Mouse (Mus musculus) gastrocnemius, postnatal 14 days (tissue): Measurements from ENCODE around the gene Tlr8. TPM values are rescaled to one million over a fixed set of nuclear protein-coding genes. Genes with fewer than 3 reads are reported as not detected.

Source experiments
- DNase-seq: peaks from one replicate; pipeline ENCODE4 v3.0.0; 2021; ENCODE audit warnings: mixed read lengths
- intact Hi-C: fragments of 180-260 bp; cut with DNase I; formaldehyde crosslinking; loops from one replicate; pipeline ENCODE4 v1.15.1; 2025; ENCODE audit warnings: low total_unique reads
- total RNA-seq, 2 experiments: library from RNA; stranded (reverse); gene quantifications; 2 replicates each; pipeline ENCODE4 v1.2.3; 2021

The Tlr8 gene
- total RNA-seq, 2 experiments from 2014 or later, result 0.45 to 0.95 TPM

DNA sequence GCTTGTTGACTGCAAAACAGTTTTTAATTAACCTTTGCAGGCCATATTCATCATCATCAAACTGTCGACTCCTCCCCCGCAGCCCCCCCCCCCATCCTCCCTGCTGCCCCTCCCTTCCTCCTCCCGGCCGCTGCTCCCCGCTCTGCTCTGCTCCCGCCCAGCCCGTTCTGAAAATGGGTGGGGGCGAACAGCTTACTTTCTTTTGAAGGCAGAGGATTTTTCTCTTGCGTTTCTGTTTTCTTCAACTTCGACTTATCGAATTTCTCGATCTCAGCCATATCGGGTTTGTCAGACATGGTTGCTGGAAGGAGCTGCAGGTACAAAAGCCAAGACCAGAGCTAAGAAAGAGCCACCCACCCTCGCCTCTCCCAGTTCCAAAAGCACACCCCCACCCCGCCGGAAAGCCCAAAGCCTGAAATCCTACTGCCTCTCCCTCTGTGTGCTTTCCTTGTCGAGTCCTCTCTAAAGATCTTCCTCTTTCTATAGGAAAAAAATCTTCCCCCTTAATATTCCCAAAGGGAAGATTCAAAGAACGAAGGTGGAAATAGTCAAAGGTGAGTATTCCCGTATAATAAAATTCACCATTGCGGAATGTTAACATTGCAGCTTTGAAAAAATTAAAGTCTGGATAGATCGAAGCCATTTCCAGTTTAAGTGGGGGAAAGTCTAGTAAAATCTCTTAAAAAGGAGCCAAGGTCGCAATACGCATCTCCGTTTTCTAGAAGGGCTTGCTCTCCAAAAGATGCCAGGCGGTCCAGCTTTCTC is 56.2 kb downstream of the Tlr8 start:
- peak; percentile 33 for DNase-seq
- intact Hi-C loops, result no loop called here

DNA sequence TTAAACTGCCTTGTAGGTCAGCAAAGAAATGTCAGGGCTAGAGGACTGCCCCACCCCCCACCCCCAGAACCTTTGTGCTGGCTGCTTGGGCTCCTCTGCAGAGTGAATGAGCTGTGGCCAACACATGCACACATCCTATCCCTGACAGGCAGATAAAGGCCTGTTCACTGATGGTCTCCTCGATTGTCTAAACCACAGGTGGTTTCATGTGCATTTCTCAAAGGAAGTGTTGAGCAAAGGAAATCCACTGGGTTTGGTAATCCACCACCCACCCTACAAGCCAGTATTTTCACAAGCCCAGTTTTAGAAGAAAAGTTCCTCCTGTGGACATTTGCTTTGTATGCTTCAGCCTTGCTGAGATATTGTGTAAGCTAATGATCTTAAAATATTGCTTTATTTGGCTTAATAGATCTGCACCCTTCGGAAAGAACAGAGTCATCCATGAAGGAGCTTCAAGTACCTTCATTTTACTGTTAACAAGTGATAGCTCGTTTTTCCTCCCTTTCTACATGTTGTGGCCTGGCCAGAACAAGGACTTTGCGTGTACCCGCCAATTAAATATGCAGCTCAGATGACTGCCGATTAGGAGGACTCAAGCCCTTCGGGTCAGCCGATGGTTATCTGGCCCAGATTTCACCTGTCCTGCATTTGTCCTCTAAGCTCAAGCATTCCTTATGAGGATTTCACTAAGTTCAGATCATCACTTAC is 58.2 kb downstream of the Tlr8 start:
- DNase-seq, result no peak
- intact Hi-C loops, result no loop called here

DNA sequence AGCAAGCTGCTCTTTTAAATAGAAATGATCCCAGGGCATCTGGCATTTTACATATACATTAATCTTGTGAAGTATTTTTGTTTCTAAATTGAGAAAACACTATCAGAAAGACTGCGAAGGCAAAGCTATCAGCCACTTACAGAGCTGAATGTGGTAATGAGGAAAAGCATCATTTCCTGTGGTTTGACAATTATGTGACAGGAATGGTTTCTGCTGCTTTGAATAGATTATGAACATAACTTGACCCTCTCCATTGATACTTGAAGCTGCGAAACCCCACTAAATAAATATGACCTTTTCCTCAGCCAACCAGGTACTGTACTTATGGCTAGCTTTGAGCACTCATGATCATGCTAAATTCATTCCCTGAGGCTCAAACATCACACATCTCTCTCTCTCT is 62.8 kb downstream of the Tlr8 start:
- intact Hi-C loops, result no loop called here
- no peak for DNase-seq

DNA sequence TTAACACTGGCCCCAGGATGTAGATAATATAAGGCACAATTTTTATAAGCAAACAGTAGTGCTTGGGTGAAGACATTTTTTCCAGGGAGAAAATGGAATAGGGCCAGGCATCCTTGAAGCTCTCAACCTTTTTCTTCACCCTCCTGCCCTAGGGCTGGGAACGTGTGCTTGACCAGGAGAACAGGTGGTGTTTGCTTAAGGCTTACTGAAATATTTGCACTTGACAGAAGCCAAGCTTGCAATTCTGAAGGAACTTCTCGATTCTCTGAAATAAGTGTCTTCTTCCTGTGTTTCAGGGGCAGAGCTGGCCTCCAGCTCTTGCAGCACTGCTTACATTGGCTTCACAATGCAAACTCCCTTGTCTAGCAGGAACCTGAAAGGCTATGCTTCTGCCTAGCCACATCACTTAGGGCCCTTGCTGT is 68.9 kb downstream of the Tlr8 start:
- DNase-seq, result no peak
- intact Hi-C loops, result no loop called here

Other genes starting within 250 kb of the Tlr8 start
- gene Tmsb4x, start 55.0 kb downstream of the Tlr8 start, total RNA-seq, result 100 to 1,000 TPM; 342 to 412 TPM
- gene Tlr7, start 66.2 kb upstream of the Tlr8 start, total RNA-seq, result 1 to 10 TPM in 1 of 2 experiments, under 1 TPM in 1; 0.86 to 1.9 TPM
- 1 to 10 TPM; 2.3 to 3.5 TPM for gene Prps2, start 118.4 kb upstream of the Tlr8 start, total RNA-seq